Mouse (Mus musculus): ENCODE measurements around the gene Atg13. TPM values are rescaled to one million over a fixed set of nuclear protein-coding genes. Genes with fewer than 3 reads are reported as not detected.

Gene Atg13
- polyA plus RNA-seq, 1 experiment from 2014 or later, result 36.1 TPM

GRCm38 (mm10) chr2:91676961-91677360 lies 33.4 kb downstream of the Atg13 start:
- Histone ChIP-seq H3K9me3 (replicated peaks) (no peaks in the 10 kb centered on the region), H3K4me3 (no peak overlapping the region), H3K36me3 (peaks cover 88% of the 10 kb centered on the region), H3K27me3 (no peaks in the 10 kb centered on the region), H3K4me1 (no peaks in the 10 kb centered on the region), H3K4me2 (replicated peaks) (no peak overlapping the region), H3K9ac (no peak overlapping the region), H3K27ac (no peak overlapping the region)
- no peak for ATAC-seq (ENCODE audit: low FRiP score)

GRCm38 (mm10) chr2:91676420-91676819 lies 34.0 kb downstream of the Atg13 start:
- 77% methylated on average over 2 of the region's 2 CpGs for WGBS
- Histone ChIP-seq H3K9me3 (replicated peaks) (no peaks in the 10 kb centered on the region), H3K4me3 (no peak overlapping the region), H3K27ac (no peak overlapping the region), H3K36me3 (peaks cover 88% of the 10 kb centered on the region), H3K4me1 (no peaks in the 10 kb centered on the region), H3K27me3 (no peaks in the 10 kb centered on the region), H3K4me2 (replicated peaks) (no peak overlapping the region), H3K9ac (no peak overlapping the region)
- no peak for ATAC-seq (ENCODE audit: low FRiP score)

GRCm38 (mm10) chr2:91674895-91675294 lies 35.5 kb downstream of the Atg13 start:
- H3K36me3 ChIP-seq, result peaks cover 87% of the 10 kb centered on the region
- WGBS, result 91% methylated on average over 5 of the region's 5 CpGs

DNA sequence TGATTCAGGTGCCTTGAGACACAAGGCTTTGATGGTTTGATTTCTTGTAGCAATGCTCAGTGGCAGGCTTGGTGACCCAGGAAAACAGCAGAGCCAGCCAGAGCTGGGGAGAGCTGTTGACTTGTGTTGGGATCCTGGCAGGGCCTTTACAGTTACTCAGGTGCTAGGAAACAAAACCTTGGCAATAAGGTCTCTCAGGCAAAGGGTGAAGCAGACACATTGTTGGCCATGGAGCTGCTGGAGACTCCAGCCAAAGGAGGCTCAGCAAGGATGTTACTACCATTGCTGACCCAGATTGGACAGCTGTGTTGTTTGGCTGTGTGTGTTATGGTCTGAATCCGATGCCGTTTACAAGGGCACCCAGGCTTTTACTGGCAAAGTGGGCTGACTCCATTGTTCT lies 36.8 kb downstream of the Atg13 start:
- Histone ChIP-seq H3K9ac (no peak overlapping the region), H3K36me3 (peaks cover 89% of the 10 kb centered on the region), H3K4me3 (no peak overlapping the region), H3K27me3 (no peaks in the 10 kb centered on the region), H3K4me1 (no peaks in the 10 kb centered on the region), H3K9me3 (replicated peaks) (no peaks in the 10 kb centered on the region), H3K27ac (no peak overlapping the region), H3K4me2 (replicated peaks) (no peak overlapping the region)
- ATAC-seq (ENCODE audit: low FRiP score), result no peak
- 97% methylated on average over 2 of the region's 2 CpGs for WGBS

More at GRCm38 (mm10) chr2:91674895-91675294, 35.5 kb downstream of the Atg13 start:
- Histone ChIP-seq H3K4me2 (replicated peaks) (no peak overlapping the region), H3K27me3 (no peaks in the 10 kb centered on the region), H3K9ac (no peak overlapping the region), H3K27ac (no peak overlapping the region), H3K9me3 (replicated peaks) (no peaks in the 10 kb centered on the region), H3K4me3 (no peak overlapping the region), H3K4me1 (no peaks in the 10 kb centered on the region)
- ATAC-seq (ENCODE audit: low FRiP score), result no peak

GRCm38 (mm10) chr2:91670038-91670437 lies 40.3 kb downstream of the Atg13 start:
- WGBS, result 90% methylated on average over 6 of the region's 6 CpGs
- no peak overlapping the region for H3K4me3 ChIP-seq
- H3K4me1 ChIP-seq, result no peaks in the 10 kb centered on the region
- no peak overlapping the region for H3K27ac ChIP-seq
- no peaks in the 10 kb centered on the region for H3K9me3 ChIP-seq (replicated peaks)
- no peak overlapping the region for H3K4me2 ChIP-seq (replicated peaks)
- H3K27me3 ChIP-seq, result no peaks in the 10 kb centered on the region
- no peak for ATAC-seq (ENCODE audit: low FRiP score)
- H3K9ac ChIP-seq, result no peak overlapping the region
- peaks cover 85% of the 10 kb centered on the region for H3K36me3 ChIP-seq

- no peak for ATAC-seq (ENCODE audit: low FRiP score)
- Histone ChIP-seq H3K4me3 (no peak overlapping the region), H3K9me3 (replicated peaks) (no peaks in the 10 kb centered on the region), H3K4me2 (replicated peaks) (no peak overlapping the region), H3K4me1 (no peaks in the 10 kb centered on the region), H3K27ac (no peak overlapping the region), H3K27me3 (no peaks in the 10 kb centered on the region), H3K9ac (no peak overlapping the region), H3K36me3 (peaks cover 84% of the 10 kb centered on the region)
- WGBS, result 91% methylated on average over 8 of the region's 8 CpGs
These were observed 41.0 kb downstream of the Atg13 start for GRCm38 (mm10) chr2:91669326-91669725.

GRCm38 (mm10) chr2:91667747-91668146 lies 42.6 kb downstream of the Atg13 start:
- no peak overlapping the region for H3K4me3 ChIP-seq
- no peaks in the 10 kb centered on the region for H3K27me3 ChIP-seq
- H3K36me3 ChIP-seq, result peaks cover 88% of the 10 kb centered on the region
- no peak overlapping the region for H3K9ac ChIP-seq
- no peaks in the 10 kb centered on the region for H3K4me1 ChIP-seq
- H3K4me2 ChIP-seq (replicated peaks), result no peak overlapping the region
- no peaks in the 10 kb centered on the region for H3K9me3 ChIP-seq (replicated peaks)
- H3K27ac ChIP-seq, result no peak overlapping the region
- no peak for ATAC-seq (ENCODE audit: low FRiP score)
- 73% methylated on average over 2 of the region's 2 CpGs for WGBS

DNA sequence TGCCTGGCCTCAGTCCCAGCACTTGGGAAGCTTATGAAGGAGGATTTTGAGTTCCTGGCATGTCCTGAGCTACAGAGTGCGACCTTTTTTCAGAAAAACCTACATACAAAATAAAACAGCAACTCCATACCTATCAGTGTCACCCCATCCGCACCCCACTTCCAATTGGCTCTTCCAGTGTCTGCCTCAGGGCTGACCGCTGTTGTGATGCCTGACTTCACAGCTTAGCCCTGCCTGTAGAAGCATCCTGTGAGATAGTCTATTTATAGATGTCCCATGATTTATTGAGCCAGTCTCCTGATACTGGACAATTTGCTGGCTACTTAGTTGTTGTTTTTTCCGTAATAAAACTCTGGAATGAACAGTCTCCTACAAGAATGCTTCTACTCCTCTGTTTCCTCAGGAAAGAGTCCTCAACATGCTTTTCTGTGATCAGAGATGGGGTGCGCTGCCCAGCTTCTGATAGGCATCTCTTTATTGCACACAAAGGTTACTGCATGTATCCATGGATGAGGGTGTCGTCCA lies 43.9 kb downstream of the Atg13 start:
- Histone ChIP-seq H3K4me3 (no peak overlapping the region), H3K36me3 (peaks cover 88% of the 10 kb centered on the region), H3K4me1 (no peaks in the 10 kb centered on the region), H3K4me2 (replicated peaks) (no peak overlapping the region), H3K27me3 (no peaks in the 10 kb centered on the region), H3K9me3 (replicated peaks) (no peaks in the 10 kb centered on the region), H3K27ac (no peak overlapping the region), H3K9ac (no peak overlapping the region)
- no peak for ATAC-seq (ENCODE audit: low FRiP score)
- WGBS, result 96% methylated on average over 6 of the region's 6 CpGs

DNA sequence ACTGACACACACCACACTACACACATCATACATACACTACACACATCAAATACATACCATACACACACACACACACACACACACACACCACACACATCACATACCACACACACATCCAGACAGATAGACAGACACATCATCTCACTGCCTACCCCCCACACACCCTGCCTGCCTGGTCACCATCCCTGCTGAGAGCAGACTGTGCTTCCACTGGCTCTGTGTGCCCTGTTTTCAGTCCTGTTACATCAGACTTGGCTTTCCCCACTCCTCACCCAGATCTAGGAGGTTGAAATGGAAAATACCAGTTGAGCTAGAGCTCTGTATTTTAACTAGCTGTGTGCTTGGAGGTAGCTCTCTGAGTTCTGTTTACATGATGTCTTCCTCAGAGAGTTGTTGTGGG lies 45.6 kb downstream of the Atg13 start:
- H3K4me1 ChIP-seq, result no peaks in the 10 kb centered on the region
- H3K4me2 ChIP-seq (replicated peaks), result no peak overlapping the region
- no peak for ATAC-seq (ENCODE audit: low FRiP score)
- no peak overlapping the region for H3K27ac ChIP-seq
- H3K4me3 ChIP-seq, result no peak overlapping the region
- H3K9me3 ChIP-seq (replicated peaks), result no peaks in the 10 kb centered on the region
- no peaks in the 10 kb centered on the region for H3K27me3 ChIP-seq
- H3K36me3 ChIP-seq, result peaks cover 78% of the 10 kb centered on the region
- no peak overlapping the region for H3K9ac ChIP-seq

- H3K27ac ChIP-seq, result no peak overlapping the region
- no peaks in the 10 kb centered on the region for H3K9me3 ChIP-seq (replicated peaks)
- no peak for ATAC-seq (ENCODE audit: low FRiP score)
- no peak overlapping the region for H3K4me3 ChIP-seq
- no peak overlapping the region for H3K9ac ChIP-seq
- H3K36me3 ChIP-seq, result peaks cover 74% of the 10 kb centered on the region
- H3K4me1 ChIP-seq, result no peaks in the 10 kb centered on the region
- H3K27me3 ChIP-seq, result no peaks in the 10 kb centered on the region
- no peak overlapping the region for H3K4me2 ChIP-seq (replicated peaks)
- WGBS, result 93% methylated on average over 6 of the region's 6 CpGs
These were observed 49.4 kb downstream of the Atg13 start for GRCm38 (mm10) chr2:91660981-91661380.

GRCm38 (mm10) chr2:91659657-91660056 lies 50.7 kb downstream of the Atg13 start:
- Histone ChIP-seq H3K9me3 (replicated peaks) (no peaks in the 10 kb centered on the region), H3K4me1 (no peaks in the 10 kb centered on the region), H3K36me3 (peaks cover 79% of the 10 kb centered on the region), H3K9ac (no peak overlapping the region), H3K27ac (no peak overlapping the region), H3K4me2 (replicated peaks) (no peak overlapping the region), H3K4me3 (no peak overlapping the region), H3K27me3 (no peaks in the 10 kb centered on the region)
- WGBS, result 95% methylated on average over 8 of the region's 8 CpGs
- no peak for ATAC-seq (ENCODE audit: low FRiP score)

DNA sequence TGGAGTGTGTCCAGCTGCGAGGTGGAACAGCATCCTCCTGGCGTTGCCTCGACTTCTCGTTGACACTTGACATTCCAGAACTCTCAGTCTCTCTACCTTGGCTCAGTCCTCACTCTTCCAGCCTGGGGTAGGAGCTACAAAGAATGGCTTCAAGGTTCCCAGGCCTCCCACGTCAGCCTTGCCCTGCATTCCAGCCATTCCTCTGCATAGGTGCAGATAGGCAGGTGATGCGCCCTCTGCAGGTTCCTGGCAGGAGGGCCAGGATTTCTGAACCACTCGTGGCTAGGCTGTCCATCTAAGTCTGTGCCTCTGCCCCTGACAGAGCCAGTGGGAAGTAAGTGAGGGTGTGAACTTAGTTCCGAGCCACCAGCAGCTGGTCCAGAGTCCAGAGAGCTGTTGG lies 53.6 kb downstream of the Atg13 start:
- Histone ChIP-seq H3K4me3 (no peak overlapping the region), H3K36me3 (peaks cover 69% of the 10 kb centered on the region), H3K9ac (no peak overlapping the region), H3K4me2 (replicated peaks) (no peak overlapping the region), H3K27me3 (no peaks in the 10 kb centered on the region), H3K27ac (no peak overlapping the region), H3K4me1 (peaks cover 5% of the 10 kb centered on the region; the same call in 1 of the 2 replicates), H3K9me3 (replicated peaks) (no peaks in the 10 kb centered on the region)
- ATAC-seq (ENCODE audit: low FRiP score), result no peak
- 82% methylated on average over 8 of the region's 8 CpGs for WGBS

DNA sequence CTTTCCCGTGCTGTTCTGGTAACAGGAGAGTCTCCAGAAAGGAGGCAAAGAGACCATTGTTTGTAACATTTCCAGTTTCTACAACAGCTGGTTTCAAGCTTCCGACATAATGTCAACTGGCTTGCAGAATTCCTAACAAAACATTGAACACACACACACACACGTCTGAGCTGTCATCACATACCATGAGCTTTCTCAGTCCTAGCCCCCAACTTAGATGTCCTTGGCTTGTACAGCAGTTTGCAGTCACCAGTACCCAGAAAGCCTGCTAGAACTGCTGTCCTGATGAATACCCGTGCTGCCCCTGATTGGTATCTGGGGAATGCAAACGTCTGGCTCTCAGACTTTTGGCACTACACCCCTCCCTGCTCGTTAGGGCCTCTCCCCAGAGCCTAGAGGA lies 54.5 kb downstream of the Atg13 start:
- Histone ChIP-seq H3K4me1 (peaks cover 8% of the 10 kb centered on the region), H3K9ac (no peak overlapping the region), H3K4me3 (no peak overlapping the region), H3K27ac (no peak overlapping the region), H3K36me3 (peaks cover 59% of the 10 kb centered on the region), H3K4me2 (replicated peaks) (no peak overlapping the region), H3K9me3 (replicated peaks) (no peaks in the 10 kb centered on the region), H3K27me3 (no peaks in the 10 kb centered on the region)
- 81% methylated on average over 6 of the region's 6 CpGs for WGBS
- ATAC-seq (ENCODE audit: low FRiP score), result no peak

Measured in hindbrain, embryonic 12.5 days (tissue).